Mouse (Mus musculus): Measurements from ENCODE around the gene Kncn. TPM values are rescaled to one million over a fixed set of nuclear protein-coding genes. Genes with fewer than 3 reads are reported as not detected.
A peak's percentile ranks its signal among the peaks of the same experiment; 100 is the strongest.

Gene Kncn
- polyA plus RNA-seq, 1 experiment from 2014 or later, result not detected

- no peak for ATAC-seq (replicated peaks)
- no peaks in the 10 kb centered on the region for H3K9me3 ChIP-seq
- H3K36me3 ChIP-seq (replicated peaks), result no peaks in the 10 kb centered on the region
- H3K4me3 ChIP-seq, result no peak overlapping the region
- H3K27me3 ChIP-seq (replicated peaks), result no peaks in the 10 kb centered on the region
- peaks cover 22% of the 10 kb centered on the region for H3K4me1 ChIP-seq
- 85% methylated on average over 6 of the region's 6 CpGs for WGBS
- H3K27ac ChIP-seq, result no peak overlapping the region
- no peak overlapping the region for H3K4me2 ChIP-seq
- no peak overlapping the region for H3K9ac ChIP-seq
Observed at GRCm38 (mm10) chr4:115851569-115851968, 32.6 kb upstream of the Kncn start.

DNA sequence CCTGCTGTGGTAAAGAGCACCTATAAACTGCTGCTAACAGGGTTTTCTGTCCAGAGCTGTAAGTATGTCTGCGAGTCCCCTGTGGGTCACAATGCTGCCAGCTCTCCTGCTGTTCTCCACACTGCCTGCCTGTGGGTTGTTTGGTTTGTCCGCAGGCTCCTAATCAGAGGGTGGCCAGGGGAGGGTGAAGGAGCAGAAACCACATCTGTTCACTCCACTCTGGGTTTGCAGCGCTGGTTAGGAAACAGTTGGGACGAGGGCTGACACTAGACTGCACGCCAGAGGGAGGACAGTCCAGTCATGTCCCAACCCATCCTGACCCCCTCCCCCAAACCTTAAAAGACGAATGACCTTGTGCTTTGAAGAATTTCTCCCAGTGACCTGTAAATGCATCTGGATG, 29.1 kb upstream of the Kncn start:
- no peaks in the 10 kb centered on the region for H3K9me3 ChIP-seq
- H3K9ac ChIP-seq, result no peak overlapping the region
- no peak overlapping the region for H3K4me2 ChIP-seq
- H3K27ac ChIP-seq, result peak overlapping the region; percentile 45
- WGBS, result 49% methylated on average over 6 of the region's 6 CpGs
- H3K36me3 ChIP-seq (replicated peaks), result no peaks in the 10 kb centered on the region
- no peak overlapping the region for H3K4me3 ChIP-seq
- peaks cover 32% of the 10 kb centered on the region for H3K4me1 ChIP-seq
- no peak; the same call in 1 of the 2 replicates for ATAC-seq (replicated peaks)
- H3K27me3 ChIP-seq (replicated peaks), result no peaks in the 10 kb centered on the region

DNA sequence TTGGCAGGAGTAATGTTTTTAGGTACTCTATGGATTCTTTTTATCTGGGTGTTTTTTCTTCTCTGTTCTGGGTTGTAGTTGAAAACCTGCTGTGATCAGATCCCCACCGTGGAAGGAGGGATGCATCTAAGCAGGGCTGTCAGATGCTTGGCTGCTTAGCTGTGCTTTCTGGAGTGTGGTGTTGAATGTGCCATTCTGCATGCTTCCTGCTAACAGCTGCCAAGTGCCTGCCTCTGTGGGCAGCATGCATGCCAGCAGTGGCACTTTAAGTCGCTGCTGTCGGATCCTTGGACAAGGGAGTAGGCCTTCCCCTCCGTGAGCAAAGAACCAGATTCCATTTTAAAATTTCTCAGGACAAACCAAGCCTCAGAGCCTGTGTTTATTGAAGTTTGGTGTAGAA, 28.6 kb upstream of the Kncn start:
- Histone ChIP-seq H3K4me1 (peaks cover 32% of the 10 kb centered on the region), H3K9me3 (no peaks in the 10 kb centered on the region), H3K36me3 (replicated peaks) (no peaks in the 10 kb centered on the region), H3K4me3 (no peak overlapping the region), H3K27ac (peak overlapping the region; percentile 45), H3K4me2 (no peak overlapping the region), H3K9ac (no peak overlapping the region), H3K27me3 (replicated peaks) (no peaks in the 10 kb centered on the region)
- ATAC-seq (replicated peaks), result peak; percentile 48; the same call in 1 of the 2 replicates
- WGBS, result 36% methylated on average over 4 of the region's 4 CpGs

DNA sequence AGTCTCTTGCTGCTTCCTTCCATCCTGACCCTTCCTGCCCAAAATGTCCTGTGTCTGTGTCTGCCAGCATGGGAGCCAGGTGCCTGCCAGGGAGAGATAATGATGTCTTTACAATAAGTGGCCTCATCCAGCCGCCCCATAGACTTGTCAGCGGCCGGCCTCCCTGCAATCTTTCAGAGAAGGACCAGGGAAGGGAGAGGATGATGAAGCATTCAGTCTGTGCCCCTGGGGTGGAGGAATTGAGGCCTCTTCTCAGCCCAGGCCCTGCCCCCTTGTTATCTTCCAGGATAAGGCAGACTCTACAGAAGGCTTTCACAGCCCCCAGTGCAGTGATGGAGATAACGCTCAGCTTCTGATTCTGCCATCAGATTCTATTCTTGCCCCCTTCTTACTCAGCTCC, 27.9 kb upstream of the Kncn start:
- peak; percentile 31 for ATAC-seq (replicated peaks)
- Histone ChIP-seq H3K4me2 (no peak overlapping the region), H3K4me1 (peaks cover 32% of the 10 kb centered on the region), H3K9ac (no peak overlapping the region), H3K36me3 (replicated peaks) (no peaks in the 10 kb centered on the region), H3K4me3 (no peak overlapping the region), H3K27ac (peak overlapping the region; percentile 45), H3K27me3 (replicated peaks) (no peaks in the 10 kb centered on the region), H3K9me3 (no peaks in the 10 kb centered on the region)
- 33% methylated on average over 4 of the region's 4 CpGs for whole genome bisulfite sequencing

- Histone ChIP-seq H3K9ac (no peak overlapping the region), H3K27ac (0 out of 2 replicates have a peak overlapping the region, but pooled peaks have one; percentile 45), H3K4me3 (no peak overlapping the region), H3K9me3 (no peaks in the 10 kb centered on the region), H3K36me3 (replicated peaks) (no peaks in the 10 kb centered on the region), H3K4me1 (peaks cover 32% of the 10 kb centered on the region), H3K27me3 (replicated peaks) (no peaks in the 10 kb centered on the region), H3K4me2 (no peak overlapping the region)
- ATAC-seq (replicated peaks), result no peak
- 83% methylated on average over 9 of the region's 9 CpGs for WGBS
Observed at GRCm38 (mm10) chr4:115857293-115857883, 26.8 kb upstream of the Kncn start.

- Histone ChIP-seq H3K36me3 (replicated peaks) (no peaks in the 10 kb centered on the region), H3K4me1 (peaks cover 4% of the 10 kb centered on the region; the same call in 1 of the 2 replicates), H3K4me3 (no peak overlapping the region), H3K27me3 (replicated peaks) (no peaks in the 10 kb centered on the region), H3K9ac (no peak overlapping the region), H3K9me3 (no peaks in the 10 kb centered on the region), H3K27ac (no peak overlapping the region), H3K4me2 (no peak overlapping the region)
- ATAC-seq (replicated peaks), result no peak
- WGBS, result 72% methylated on average over 7 of the region's 7 CpGs
Observed at GRCm38 (mm10) chr4:115863352-115863751, 20.8 kb upstream of the Kncn start.

- WGBS, result 51% methylated on average over 10 of the region's 10 CpGs
- H3K4me3 ChIP-seq, result no peak overlapping the region
- H3K36me3 ChIP-seq (replicated peaks), result no peaks in the 10 kb centered on the region
- H3K4me2 ChIP-seq, result no peak overlapping the region
- ATAC-seq (replicated peaks), result no peak
- no peak overlapping the region for H3K27ac ChIP-seq
- no peaks in the 10 kb centered on the region for H3K27me3 ChIP-seq (replicated peaks)
- H3K4me1 ChIP-seq, result peaks cover 7% of the 10 kb centered on the region
- no peaks in the 10 kb centered on the region for H3K9me3 ChIP-seq
- H3K9ac ChIP-seq, result no peak overlapping the region
Observed at GRCm38 (mm10) chr4:115863880-115864279, 20.3 kb upstream of the Kncn start.

DNA sequence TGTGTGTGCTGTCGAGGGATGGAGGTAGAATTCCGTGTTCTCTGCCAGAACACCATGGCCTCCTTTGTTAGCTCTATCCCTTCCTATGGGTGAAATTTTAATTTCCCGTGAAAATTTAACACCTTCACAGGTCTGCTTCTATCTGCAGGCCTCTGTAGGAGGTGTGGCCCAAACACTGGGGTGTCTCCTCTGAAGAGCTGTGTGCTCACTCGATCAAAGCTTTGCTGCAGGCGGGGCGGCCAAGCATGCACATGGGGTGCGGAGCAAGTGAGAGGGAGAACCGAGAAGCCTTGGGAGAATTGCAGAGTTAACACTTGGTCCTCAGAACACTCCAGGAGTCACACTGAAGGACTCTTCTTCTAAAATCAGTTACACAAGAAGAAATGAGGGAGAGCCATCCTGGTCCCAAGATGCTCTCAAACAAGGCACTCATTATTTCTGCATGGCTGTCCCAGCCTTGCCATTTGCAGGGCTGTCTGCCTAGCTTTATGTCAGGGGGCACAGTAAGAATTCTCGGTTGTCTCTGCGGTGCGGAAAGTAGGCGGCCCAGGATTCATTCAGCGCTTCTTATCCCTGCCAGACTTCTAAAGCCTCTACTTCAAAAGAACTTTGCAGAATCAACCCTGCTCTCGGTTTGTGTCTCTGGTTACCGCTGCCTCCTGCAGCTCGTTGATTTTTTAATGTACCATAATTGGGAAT, 14.5 kb upstream of the Kncn start:
- Histone ChIP-seq H3K36me3 (replicated peaks) (no peaks in the 10 kb centered on the region), H3K4me1 (peaks cover 22% of the 10 kb centered on the region), H3K9ac (no peak overlapping the region), H3K27me3 (replicated peaks) (no peaks in the 10 kb centered on the region), H3K4me2 (no peak overlapping the region), H3K9me3 (no peaks in the 10 kb centered on the region), H3K27ac (peak overlapping the region; percentile 64), H3K4me3 (no peak overlapping the region)
- peak; percentile 68 for ATAC-seq (replicated peaks)
- WGBS, result 13% methylated on average over 16 of the region's 16 CpGs

GRCm38 (mm10) chr4:115873231-115873630, 11.0 kb upstream of the Kncn start:
- peaks cover 32% of the 10 kb centered on the region for H3K4me1 ChIP-seq
- H3K27me3 ChIP-seq (replicated peaks), result no peaks in the 10 kb centered on the region; the same call in 1 of the 2 replicates
- no peak for ATAC-seq (replicated peaks)
- H3K36me3 ChIP-seq (replicated peaks), result no peaks in the 10 kb centered on the region
- H3K9me3 ChIP-seq, result no peaks in the 10 kb centered on the region
- H3K9ac ChIP-seq, result no peak overlapping the region
- H3K27ac ChIP-seq, result no peak overlapping the region
- no peak overlapping the region for H3K4me3 ChIP-seq
- WGBS, result 85% methylated on average over 3 of the region's 3 CpGs
- H3K4me2 ChIP-seq, result no peak overlapping the region

- H3K9ac ChIP-seq, result 0 out of 2 replicates have a peak overlapping the region, but pooled peaks have one; percentile 4
- peak overlapping the region; percentile 74 for H3K27ac ChIP-seq
- H3K9me3 ChIP-seq, result no peaks in the 10 kb centered on the region
- H3K4me3 ChIP-seq, result no peak overlapping the region
- ATAC-seq (replicated peaks), result peak; percentile 46
- H3K36me3 ChIP-seq (replicated peaks), result no peaks in the 10 kb centered on the region
- no peaks in the 10 kb centered on the region; the same call in 1 of the 2 replicates for H3K27me3 ChIP-seq (replicated peaks)
- WGBS, result 2% methylated on average over 11 of the region's 11 CpGs
- peak overlapping the region; percentile 35 for H3K4me2 ChIP-seq
- H3K4me1 ChIP-seq, result peaks cover 51% of the 10 kb centered on the region
Observed at GRCm38 (mm10) chr4:115878216-115878678, 6.0 kb upstream of the Kncn start.

DNA sequence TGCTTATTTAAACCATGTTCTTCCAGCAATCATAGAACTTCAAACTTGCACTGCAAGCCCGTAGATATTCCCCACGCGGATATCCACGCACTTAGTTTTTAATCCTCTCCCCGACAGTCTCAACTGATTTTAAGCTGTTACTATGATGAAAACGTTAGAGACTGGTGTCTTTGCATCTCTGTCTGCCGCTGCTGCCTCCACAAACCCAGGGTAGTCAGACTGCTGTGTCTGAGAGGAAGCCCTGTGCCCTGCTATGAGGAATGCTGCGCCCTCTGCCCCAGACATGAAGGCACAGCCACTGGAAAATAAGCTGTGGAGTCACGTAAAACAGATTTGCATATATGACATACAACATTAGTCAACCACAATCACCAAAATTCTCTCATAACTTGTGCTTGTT, 5.4 kb upstream of the Kncn start:
- Histone ChIP-seq H3K4me2 (peak overlapping the region; percentile 35; the same call in 1 of the 2 replicates), H3K4me3 (no peak overlapping the region), H3K4me1 (peaks cover 51% of the 10 kb centered on the region), H3K36me3 (replicated peaks) (no peaks in the 10 kb centered on the region), H3K9ac (0 out of 2 replicates have a peak overlapping the region, but pooled peaks have one; percentile 4), H3K27ac (peak overlapping the region; percentile 74; the same call in 1 of the 2 replicates), H3K9me3 (no peaks in the 10 kb centered on the region), H3K27me3 (replicated peaks) (no peaks in the 10 kb centered on the region; the same call in 1 of the 2 replicates)
- 16% methylated on average over 9 of the region's 9 CpGs for WGBS
- no peak for ATAC-seq (replicated peaks)

DNA sequence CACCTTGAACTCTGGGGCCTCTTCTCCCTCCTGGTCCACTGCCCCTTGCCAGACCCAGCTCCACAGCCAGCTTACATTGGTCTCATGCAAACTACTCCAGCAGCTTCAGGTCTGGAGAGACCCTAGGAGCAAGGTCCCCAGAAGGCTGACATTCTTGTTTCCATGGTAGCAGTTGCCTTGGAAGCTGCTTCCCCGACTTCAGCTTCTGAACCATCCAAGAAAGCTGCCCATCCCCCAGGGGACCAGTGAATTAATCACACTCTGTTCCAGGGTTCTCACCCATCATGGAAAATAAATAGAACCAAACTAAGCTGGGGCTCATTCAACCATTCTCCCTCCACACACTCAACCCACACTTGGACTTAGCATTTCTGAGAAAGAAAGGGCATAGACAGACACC, 3.0 kb upstream of the Kncn start:
- no peaks in the 10 kb centered on the region for H3K36me3 ChIP-seq (replicated peaks)
- no peak overlapping the region for H3K4me3 ChIP-seq
- peak overlapping the region; percentile 68 for H3K27ac ChIP-seq
- no peak overlapping the region for H3K9ac ChIP-seq
- no peaks in the 10 kb centered on the region; the same call in 1 of the 2 replicates for H3K27me3 ChIP-seq (replicated peaks)
- H3K4me1 ChIP-seq, result peaks cover 57% of the 10 kb centered on the region
- ATAC-seq (replicated peaks), result peak; percentile 59
- H3K4me2 ChIP-seq, result peak overlapping the region; percentile 14; the same call in 1 of the 2 replicates
- WGBS, result 0% methylated on average over 1 of the region's 1 CpGs
- H3K9me3 ChIP-seq, result no peaks in the 10 kb centered on the region

Measured in midbrain, embryonic 15.5 days (tissue).